Mouse (Mus musculus) left cerebral cortex, postnatal 4 days (tissue): ENCODE results near the gene Tprkb. TPM values are rescaled to one million over a fixed set of nuclear protein-coding genes. Genes with fewer than 3 reads are reported as not detected.
"Not testable (repeated sequence)": the region's sequence is repeated elsewhere in the genome, so short reads cannot be mapped to it uniquely, and the experiment has no call there.

Experiments
- DNase-seq: peaks from one replicate; pipeline ENCODE4 v3.0.0-alpha.2; 2022
- intact Hi-C: fragments of 180-260 bp; cut with DNase I; formaldehyde crosslinking; loops from one replicate; pipeline ENCODE4 v1.15.1; 2025
- total RNA-seq, 2 experiments: library from RNA; stranded (reverse); gene quantifications; 2 replicates each; pipeline ENCODE4 v1.2.3; 2021

Tprkb gene
- total RNA-seq, 2 experiments from 2014 or later = 44.3 to 49.1 TPM

DNA sequence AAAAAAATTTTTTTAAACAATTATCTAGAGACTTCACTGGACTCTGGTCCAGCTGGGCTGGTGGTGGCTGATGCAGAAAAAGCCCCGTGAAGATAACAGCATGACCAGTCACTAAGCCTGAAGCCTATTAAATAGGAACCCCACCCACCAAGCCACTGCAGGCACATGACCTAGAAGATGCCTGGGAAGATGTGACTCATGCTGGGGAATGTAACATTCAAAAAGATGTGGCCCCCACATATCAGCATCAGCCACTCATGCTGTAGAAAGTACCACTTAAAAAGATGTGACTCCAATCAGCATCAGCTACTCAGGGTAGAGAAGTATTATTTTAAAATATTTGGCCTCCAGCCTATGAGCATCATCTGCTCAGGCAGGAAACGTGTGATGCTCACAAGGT lies 58.2 kb downstream of the Tprkb start:
- no peak for DNase-seq
- intact Hi-C loops = no loop called here

DNA sequence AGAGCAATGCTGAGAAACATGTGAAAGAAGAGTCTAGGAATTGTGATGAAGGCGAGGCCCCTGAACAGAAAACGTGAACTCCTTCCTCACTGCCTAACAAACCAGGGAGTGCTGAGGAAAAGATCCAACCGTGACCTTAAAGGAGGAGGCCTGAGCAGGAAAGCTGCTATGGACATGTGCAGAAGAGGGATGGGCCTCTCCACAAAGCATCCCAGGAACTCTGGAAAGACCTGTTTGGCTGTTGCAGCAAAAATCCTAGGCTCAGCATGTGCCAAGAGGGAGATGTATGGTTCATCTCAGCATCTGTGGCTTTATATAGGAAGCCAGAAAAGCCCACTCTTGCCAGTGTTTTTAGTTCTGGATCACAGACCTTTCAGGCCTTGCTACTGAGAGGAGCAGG lies 61.0 kb downstream of the Tprkb start:
- intact Hi-C loops = no loop called here
- DNase-seq = no peak

DNA sequence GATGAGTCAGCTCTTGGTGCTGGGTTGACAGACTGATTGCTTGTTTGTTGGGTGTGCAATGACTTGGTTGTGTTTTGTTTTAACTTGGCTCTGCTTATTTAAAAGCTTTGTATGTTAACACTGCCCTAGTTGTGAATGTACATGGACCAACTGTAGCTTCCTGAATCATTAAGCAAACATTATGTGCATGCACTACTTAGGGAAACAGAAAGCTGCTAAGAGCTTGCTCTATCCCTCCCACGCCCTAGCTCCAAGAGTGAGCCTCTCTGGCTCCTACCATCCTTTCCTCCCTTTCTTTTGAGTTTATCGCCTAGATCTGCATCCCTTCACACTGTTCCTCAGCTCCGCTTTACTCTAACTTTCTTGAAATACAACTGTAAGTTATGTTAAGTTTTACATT lies 61.7 kb downstream of the Tprkb start:
- DNase-seq = no peak
- intact Hi-C loops = no loop called here

DNA sequence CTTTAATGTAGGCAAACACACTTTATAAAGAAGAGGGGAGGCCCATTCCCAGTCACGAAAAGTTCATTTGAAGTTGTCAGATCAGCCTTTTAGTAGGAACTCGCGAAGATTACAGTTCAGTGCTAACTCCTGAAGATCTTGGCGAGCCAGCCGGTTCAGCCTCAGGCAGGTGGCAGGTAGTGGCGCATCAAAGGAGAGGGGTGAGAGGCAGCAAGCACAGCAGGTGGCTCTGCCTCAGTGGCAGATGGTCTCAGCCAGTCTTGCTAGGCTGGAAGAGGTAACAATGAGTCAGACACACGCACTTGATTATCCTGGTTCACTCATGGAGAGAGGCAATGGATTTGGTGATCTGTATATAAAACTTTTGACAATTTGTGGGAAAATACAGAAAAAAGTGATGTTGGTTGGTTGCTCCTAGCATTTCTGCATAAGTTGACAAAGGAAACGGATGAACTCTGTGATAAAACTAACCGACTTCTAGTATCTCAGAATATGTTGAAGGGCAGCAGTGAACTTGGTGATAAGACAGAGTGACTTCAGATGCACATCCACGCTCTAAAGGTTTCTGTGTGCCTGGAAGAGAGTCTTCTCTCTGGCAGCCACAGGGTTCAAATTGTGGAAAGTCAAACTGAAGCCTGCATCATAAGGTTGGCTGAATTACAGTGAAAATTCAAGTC lies 63.4 kb downstream of the Tprkb start:
- intact Hi-C loops = no loop called here
- DNase-seq = no peak

DNA sequence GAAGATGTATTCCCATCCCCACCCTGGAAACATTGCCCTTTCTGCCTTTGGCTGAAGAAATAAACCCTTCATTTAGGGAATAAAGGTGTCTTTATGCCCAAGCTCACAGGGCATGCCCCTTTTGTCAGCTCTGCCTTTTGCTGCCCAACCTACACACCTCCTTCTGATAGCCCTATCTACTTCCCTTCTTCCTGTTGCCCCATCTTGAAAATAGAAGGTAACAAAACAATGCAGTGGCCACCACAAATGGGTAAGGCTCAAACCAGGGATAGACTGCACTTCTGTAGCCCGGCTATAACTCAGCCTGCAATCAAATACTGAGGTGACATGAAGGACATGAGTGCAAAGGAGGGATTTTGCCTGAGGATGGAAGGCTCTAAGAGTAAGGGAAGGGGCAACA lies 64.1 kb downstream of the Tprkb start:
- DNase-seq = no peak
- intact Hi-C loops = no loop called here

DNA sequence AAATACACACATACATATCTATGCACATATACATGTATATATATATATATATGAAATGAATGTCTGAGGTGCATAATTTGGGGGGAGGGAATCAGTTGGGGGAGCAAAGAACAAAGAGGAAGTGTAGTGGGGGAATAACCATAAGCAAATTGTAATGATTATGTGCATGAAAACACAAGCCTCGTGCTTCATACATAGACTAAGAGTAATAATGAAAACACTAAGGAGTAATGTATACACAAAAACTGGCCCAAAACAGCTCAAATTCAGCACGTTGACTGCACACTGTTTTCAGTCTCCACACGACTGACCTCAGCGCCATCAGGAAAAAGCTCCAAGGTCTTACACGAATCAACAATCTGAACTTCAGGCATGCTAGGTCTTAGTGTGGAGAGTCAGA lies 64.6 kb downstream of the Tprkb start:
- intact Hi-C loops = no loop called here
- no peak for DNase-seq

DNA sequence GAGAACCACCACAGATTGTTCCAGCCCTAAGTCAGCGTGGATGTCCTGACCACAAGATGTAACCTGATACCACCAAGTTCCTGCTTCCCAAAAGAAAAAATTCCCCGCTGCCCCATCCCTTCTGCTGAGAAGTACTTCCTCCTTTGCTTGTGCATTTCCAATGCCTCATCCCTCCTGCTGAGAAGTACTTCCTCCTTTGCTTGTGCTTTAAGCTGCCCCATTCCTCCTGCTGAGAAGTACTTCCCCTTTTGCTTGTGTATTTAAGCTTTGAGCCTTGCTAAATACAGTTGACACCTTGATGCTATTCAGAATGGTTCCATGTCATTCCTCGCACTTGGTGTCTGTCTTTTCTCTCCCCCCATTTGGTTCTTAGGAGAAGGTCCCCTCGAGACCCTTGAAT lies 67.1 kb downstream of the Tprkb start:
- intact Hi-C loops, DNase-seq: not testable (repeated sequence)

Other genes with a start within 250 kb of the Tprkb start
- gene Nat8f7, start 198.7 kb upstream of the Tprkb start, total RNA-seq = under 1 TPM in 1 of 2 experiments, not detected in 1; 0.46 TPM
- under 1 TPM in 1 of 2 experiments, not detected in 1; 0.38 TPM for gene Nat8f3, start 146.1 kb upstream of the Tprkb start, total RNA-seq
- under 1 TPM in 1 of 2 experiments, not detected in 1; 0.40 TPM for gene Nat8f6, start 90.9 kb upstream of the Tprkb start, total RNA-seq
- under 1 TPM; 0.40 to 0.60 TPM for gene Nat8f5, start 90.9 kb upstream of the Tprkb start, total RNA-seq
- gene Nat8, start 79.8 kb upstream of the Tprkb start, total RNA-seq = under 1 TPM; 0.36 to 0.52 TPM
- gene Nat8f2, start 42.7 kb upstream of the Tprkb start, total RNA-seq = under 1 TPM; 0.56 to 0.76 TPM
- 1 to 10 TPM; 3.6 to 4.7 TPM for gene Nat8f4, start 7.0 kb upstream of the Tprkb start, total RNA-seq
- 1 to 10 TPM; 5.6 to 7.3 TPM for gene Nat8f1, start 3.8 kb downstream of the Tprkb start, total RNA-seq
- 100 to 1,000 TPM in 1 of 2 experiments, 10 to 100 TPM in 1; 98.3 to 114 TPM for gene Dusp11, start 49.8 kb downstream of the Tprkb start, total RNA-seq
- not detected for gene Figla, start 104.3 kb downstream of the Tprkb start, total RNA-seq
- 100 to 1,000 TPM; 256 to 274 TPM for gene Add2, start 116.8 kb downstream of the Tprkb start, total RNA-seq